Mouse (Mus musculus) midbrain, embryonic 11.5 days (tissue): ENCODE data around the gene Csf1. TPM values are rescaled to one million over a fixed set of nuclear protein-coding genes. Genes with fewer than 3 reads are reported as not detected.
A peak's percentile ranks its signal among the peaks of the same experiment; 100 is the strongest.

Source experiments
- ATAC-seq: fragments of 200-750 bp; cut with Nextera tagmentation; 2 replicates; pipeline ENCODE4 v1.8.0; 2017; ENCODE audit warnings: moderate TSS enrichment, moderate library complexity; ENCODE audit not compliant: low FRiP score
- DNase-seq: peaks from one replicate; pipeline ENCODE4 v3.0.0; 2015; ENCODE audit warnings: low spot score; ENCODE audit errors: missing footprints
- H3K27ac ChIP-seq: fragments of 300-500 bp; sonication (generic); 2 replicates; pipeline ENCODE4 v1.5.1; 2014; ENCODE audit warnings: low read depth, low read length
- H3K27me3 ChIP-seq: fragments of 300-500 bp; sonication (generic); 2 replicates; pipeline ENCODE4 v1.6.1; 2014; ENCODE audit warnings: mild to moderate bottlenecking, low read length, moderate library complexity, mixed read lengths; ENCODE audit not compliant: control insufficient read depth, insufficient read depth
- H3K36me3 ChIP-seq: fragments of 300-500 bp; sonication (generic); 2 replicates; pipeline ENCODE4 v1.6.1; 2014; ENCODE audit warnings: mild to moderate bottlenecking, low read length, moderate library complexity, mixed read lengths; ENCODE audit not compliant: control insufficient read depth, insufficient read depth
- H3K4me1 ChIP-seq: fragments of 300-500 bp; sonication (generic); 2 replicates; pipeline ENCODE4 v1.6.1; 2014; ENCODE audit warnings: low read length; ENCODE audit not compliant: control insufficient read depth, insufficient read depth
- H3K4me2 ChIP-seq: fragments of 300-500 bp; sonication (generic); 2 replicates; pipeline ENCODE4 v1.6.1; 2014; ENCODE audit warnings: mild to moderate bottlenecking, moderate library complexity
- H3K4me3 ChIP-seq: fragments of 300-500 bp; sonication (generic); 2 replicates; pipeline ENCODE4 v1.5.1; 2014; ENCODE audit warnings: low read depth, low read length
- H3K9ac ChIP-seq: fragments of 300-500 bp; sonication (generic); 2 replicates; pipeline ENCODE4 v1.6.1; 2014; ENCODE audit warnings: low read length
- H3K9me3 ChIP-seq: fragments of 300-500 bp; sonication (generic); 2 replicates; pipeline ENCODE4 v1.6.1; 2016; ENCODE audit warnings: low read length; ENCODE audit not compliant: control insufficient read depth
- WGBS: fragments of 180-500 bp; shearing (Covaris S2); extraction: QIAGEN DNeasy Blood & Tissue Kit; methylation state at CpG from one replicate; pipeline ENCODE4 v1.1.7; 2014; 5-methylcytosine and 5-hydroxymethylcytosine counted together
- polyA plus RNA-seq: library from polyadenylated mRNA; unstranded; fragments of >200 nt; fragmentation: Nextera tagmentation; extraction: Ambion mirVana; gene quantifications from 2 replicates; pipeline ENCODE4 v1.2.1, GENCODE M21; 2014

Gene Csf1
- polyA plus RNA-seq, 1 experiment from 2014 or later = 5.7 TPM

- Histone ChIP-seq H3K27ac (no peak overlapping the region), H3K4me1 (no peaks in the 10 kb centered on the region), H3K9ac (no peak overlapping the region), H3K27me3 (no peaks in the 10 kb centered on the region), H3K9me3 (no peaks in the 10 kb centered on the region), H3K4me3 (no peak overlapping the region), H3K36me3 (no peaks in the 10 kb centered on the region), H3K4me2 (no peak overlapping the region)
- ATAC-seq (no peak), DNase-seq (no peak)
- WGBS = 76% methylated on average over 2 of the region's 2 CpGs
These were observed 54.1 kb downstream of the Csf1 start for GRCm38 (mm10) chr3:107706164-107706563.

- Histone ChIP-seq H3K9ac (no peak overlapping the region), H3K36me3 (no peaks in the 10 kb centered on the region), H3K27ac (no peak overlapping the region), H3K27me3 (no peaks in the 10 kb centered on the region), H3K4me2 (no peak overlapping the region), H3K9me3 (no peaks in the 10 kb centered on the region), H3K4me1 (no peaks in the 10 kb centered on the region), H3K4me3 (no peak overlapping the region)
- 86% methylated on average over 1 of the region's 1 CpGs for WGBS
- DNase-seq = no peak
- ATAC-seq = no peak
These were observed 55.9 kb downstream of the Csf1 start for GRCm38 (mm10) chr3:107704371-107704705.

GRCm38 (mm10) chr3:107703675-107704370 is 56.4 kb downstream of the Csf1 start:
- H3K9me3 ChIP-seq = no peaks in the 10 kb centered on the region
- H3K4me2 ChIP-seq = no peak overlapping the region
- no peak overlapping the region for H3K27ac ChIP-seq
- ATAC-seq (no peak), DNase-seq (no peak)
- H3K4me1 ChIP-seq = no peaks in the 10 kb centered on the region
- WGBS = 79% methylated on average over 7 of the region's 7 CpGs
- no peaks in the 10 kb centered on the region for H3K27me3 ChIP-seq
- H3K9ac ChIP-seq = no peak overlapping the region
- H3K36me3 ChIP-seq = no peaks in the 10 kb centered on the region
- H3K4me3 ChIP-seq = no peak overlapping the region

GRCm38 (mm10) chr3:107701767-107702394 is 58.4 kb downstream of the Csf1 start:
- ATAC-seq (no peak), DNase-seq (no peak)
- Histone ChIP-seq H3K36me3 (no peaks in the 10 kb centered on the region), H3K27me3 (no peaks in the 10 kb centered on the region), H3K27ac (no peak overlapping the region), H3K4me2 (no peak overlapping the region), H3K9ac (no peak overlapping the region), H3K9me3 (no peaks in the 10 kb centered on the region), H3K4me1 (peaks cover 2% of the 10 kb centered on the region; the same call in 1 of the 2 replicates), H3K4me3 (no peak overlapping the region)
- WGBS = 89% methylated on average over 1 of the region's 1 CpGs

GRCm38 (mm10) chr3:107700625-107701024 is 59.6 kb downstream of the Csf1 start:
- Histone ChIP-seq H3K9me3 (no peaks in the 10 kb centered on the region), H3K27ac (no peak overlapping the region), H3K36me3 (no peaks in the 10 kb centered on the region), H3K27me3 (no peaks in the 10 kb centered on the region), H3K4me1 (peaks cover 2% of the 10 kb centered on the region; the same call in 1 of the 2 replicates), H3K4me2 (no peak overlapping the region), H3K4me3 (no peak overlapping the region), H3K9ac (no peak overlapping the region)
- no peak for DNase-seq
- no peak for ATAC-seq
- 89% methylated on average over 2 of the region's 2 CpGs for WGBS

GRCm38 (mm10) chr3:107696910-107697309 is 63.4 kb downstream of the Csf1 start:
- H3K9ac ChIP-seq = peak overlapping the region; percentile 45; the same call in 1 of the 2 replicates

GRCm38 (mm10) chr3:107695948-107696881 is 64.1 kb downstream of the Csf1 start, which contains the start of gene Ahcyl1:
TSS of gene Ahcyl1 (minus strand) at chr3:107696560.
- Histone ChIP-seq H3K9me3 (no peaks in the 10 kb centered on the region), H3K27me3 (no peaks in the 10 kb centered on the region), H3K27ac (peak within 1 kb of the TSS; percentile 89), H3K9ac (peak within 1 kb of the TSS; percentile 98), H3K4me2 (peak within 1 kb of the TSS; percentile 86), H3K36me3 (no peaks in the 10 kb centered on the region), H3K4me1 (peaks cover 15% of the 10 kb centered on the region), H3K4me3 (peak within 1 kb of the TSS; percentile 92)
- DNase-seq (peak; percentile 100), ATAC-seq (peak; percentile 99)
- WGBS = under 1% methylated on average over 85 of the region's 93 CpGs

More at GRCm38 (mm10) chr3:107696910-107697309, 63.4 kb downstream of the Csf1 start:
- no peaks in the 10 kb centered on the region for H3K36me3 ChIP-seq
- ATAC-seq = peak; percentile 3; the same call in 1 of the 2 replicates
- H3K4me1 ChIP-seq = peaks cover 15% of the 10 kb centered on the region
- no peak overlapping the region for H3K27ac ChIP-seq
- no peak overlapping the region for H3K4me3 ChIP-seq
- peak overlapping the region; percentile 32; the same call in 1 of the 2 replicates for H3K4me2 ChIP-seq
- 37% methylated on average over 3 of the region's 3 CpGs for WGBS
- no peak for DNase-seq
- H3K27me3 ChIP-seq = no peaks in the 10 kb centered on the region
- no peaks in the 10 kb centered on the region for H3K9me3 ChIP-seq

GRCm38 (mm10) chr3:107695219-107695947 is 64.9 kb downstream of the Csf1 start:
- no peaks in the 10 kb centered on the region for H3K27me3 ChIP-seq
- DNase-seq (peak; percentile 90), ATAC-seq (no peak)
- no peaks in the 10 kb centered on the region for H3K36me3 ChIP-seq
- 7% methylated on average over 16 of the region's 16 CpGs for WGBS
- H3K9me3 ChIP-seq = no peaks in the 10 kb centered on the region
- peak overlapping the region; percentile 92 for H3K4me3 ChIP-seq
- H3K4me2 ChIP-seq = peak overlapping the region; percentile 86
- peaks cover 15% of the 10 kb centered on the region for H3K4me1 ChIP-seq
- H3K9ac ChIP-seq = peak overlapping the region; percentile 98
- peak overlapping the region; percentile 89 for H3K27ac ChIP-seq
